In the genomic region with DNA sequence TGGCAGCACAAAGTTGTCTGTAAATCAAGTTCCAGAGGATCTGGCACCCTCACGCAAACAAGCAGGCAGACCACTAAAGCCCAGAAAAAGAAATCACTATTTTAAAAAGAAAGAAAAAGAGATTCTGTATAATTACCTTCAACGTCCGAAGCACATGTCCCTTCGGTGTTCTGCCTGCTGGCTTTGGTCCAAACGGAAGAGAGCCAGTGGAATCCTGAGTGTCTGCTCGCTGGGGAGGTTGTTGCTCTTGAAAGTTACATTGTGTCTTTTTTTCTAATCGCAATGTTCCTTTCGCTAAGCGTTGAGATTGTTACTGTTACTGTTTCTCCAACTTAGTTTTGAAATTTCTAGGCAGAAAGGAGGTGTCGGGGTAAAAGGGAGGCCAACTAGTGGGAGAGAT, we compare ENCODE assay signal across 17 mouse cellular contexts. TPM values are rescaled to one million over a fixed set of nuclear protein-coding genes. Genes with fewer than 3 reads are reported as not detected.
DNase-seq lines count a peak whose midpoint lies in the region; TF ChIP-seq lines count a peak whose summit lies in the region.
"Had no signal": no experiment of that assay in that cellular context is flagged by ENCODE, and none has a peak within 500 bp of the region (broad histone marks: within the 10 kb centered on the region; RNA-seq: fewer than 3 reads in every experiment).

No protein-coding gene starts in this region.

- peak overlapping the region; percentile 98 for H3K27ac ChIP-seq in gastrocnemius, adult 2 months
- H3K27ac ChIP-seq: forebrain, embryonic 13.5 days; kidney, postnatal 0 days; limb, embryonic 13.5 days; liver, embryonic 14.5 days; stomach, postnatal 0 days had no signal

- intact Hi-C loops in gastrocnemius, adult 2 months (cut with DNase I) = no loop called here
- intact Hi-C loops in gastrocnemius, postnatal 36 days (cut with DNase I) = no loop called here

- DNase-seq in adrenal gland, postnatal 14 days = peak; percentile 43
- no peak for DNase-seq in adrenal gland, postnatal 4 days (ENCODE audit: low spot score in 2 of 2)
- DNase-seq in gastrocnemius, adult 2 months = peak; percentile 49
- no peak for DNase-seq in gastrocnemius, postnatal 36 days
- peak; percentile 50 for DNase-seq in kidney, postnatal 10 days
- DNase-seq in kidney, adult 9 months = no peak
- peak; percentile 49 to 51 for DNase-seq in right cerebral cortex, postnatal 10 days (ENCODE audit: low spot score in 2 of 2)
- DNase-seq in right cerebral cortex, adult 18-20 months = no peak
- DNase-seq: cerebellum, adult 11-12 months; embryo, embryonic 11 days; right cerebral cortex, postnatal 14 days; thymus, postnatal 36 days had no signal

- TF ChIP-seq CTCF in gastrocnemius, adult 2 months (IDR thresholded peaks at IDR 0.05) = no peak

- no peak overlapping the region for H3K4me3 ChIP-seq in gastrocnemius, adult 2 months

RNA-seq across cellular contexts. Expression of a gene that starts 1.1 kb away (rescaled TPM):
- 128 and 131 TPM in 2 replicates for total RNA-seq in adrenal gland, postnatal 14 days (2021)
- total RNA-seq in adrenal gland, postnatal 4 days (2021) = 100 to 1,000 TPM; 101 TPM
- 10 to 100 TPM; 74.0 to 94.1 TPM for total RNA-seq in gastrocnemius, adult 2 months (2021)
- 10 to 100 TPM; 61.5 to 70.2 TPM for total RNA-seq in gastrocnemius, postnatal 36 days (2021)

RNA-seq across cellular contexts. Expression of a gene that starts 50.3 kb away (rescaled TPM):
- total RNA-seq in adrenal gland, postnatal 14 days (2021) = 49.1 and 87.9 TPM in 2 replicates
- total RNA-seq in adrenal gland, postnatal 4 days (2021) = 10 to 100 TPM; 27.2 to 29.3 TPM
- total RNA-seq in gastrocnemius, adult 2 months (2021) = 100 to 1,000 TPM in 1 of 2 experiments, 10 to 100 TPM in 1; 40.2 to 137 TPM
- 10 to 100 TPM; 20.0 to 60.9 TPM for total RNA-seq in gastrocnemius, postnatal 36 days (2021)

Comparison
In these comparisons a context has a peak if more than half of its experiments do, and no peak if none do; other contexts are left out.
1. DNase-seq: peak in adrenal gland, postnatal 14 days (single experiment), gastrocnemius, adult 2 months (single experiment), kidney, postnatal 10 days (single experiment) and right cerebral cortex, postnatal 10 days (2 of 2); none in adrenal gland, postnatal 4 days (0 of 2), gastrocnemius, postnatal 36 days (0 of 2), kidney, adult 9 months (single experiment) and right cerebral cortex, adult 18-20 months (single experiment).